22 mouse cellular contexts compared by ENCODE assay signal in genomic region chr13:91794926-91795436, GRCm38 (mm10). TPM values are rescaled to one million over a fixed set of nuclear protein-coding genes. Genes with fewer than 3 reads are reported as not detected.
A peak's percentile ranks its signal among the peaks of the same experiment; 100 is the strongest.
DNase-seq lines count a peak whose midpoint lies in the region; ATAC-seq and TF ChIP-seq lines count a peak whose summit lies in the region.
"Had no signal": no experiment of that assay in that cellular context is flagged by ENCODE, and none has a peak within 500 bp of the region (broad histone marks: within the 10 kb centered on the region; RNA-seq: fewer than 3 reads in every experiment).

No protein-coding gene starts in this region.

- no peak overlapping the region for H3K9ac ChIP-seq in hindbrain, embryonic 16.5 days (ENCODE audit: low read depth, low read length)
- H3K9ac ChIP-seq in kidney, embryonic 14.5 days (ENCODE audit: low read depth, low read length) = no peak overlapping the region
- no peak overlapping the region for H3K9ac ChIP-seq in ES-E14 (ENCODE audit: insufficient read depth, low read depth, low read length, poor library complexity, severe bottlenecking)
- H3K9ac ChIP-seq: embryonic facial prominence, embryonic 12.5 days; forebrain, embryonic 13.5 days; forebrain, embryonic 15.5 days; forebrain, postnatal 0 days had no signal

- no peak overlapping the region for H3K4me3 ChIP-seq in hindbrain, embryonic 16.5 days (ENCODE audit: low read length)
- no peak overlapping the region for H3K4me3 ChIP-seq in hindbrain, embryonic 10.5 days
- H3K4me3 ChIP-seq in kidney, embryonic 14.5 days (ENCODE audit: low read length) = no peak overlapping the region
- no peak overlapping the region for H3K4me3 ChIP-seq in ES-E14 (ENCODE audit: insufficient read depth in 1 of 2, low read depth in 1 of 2, low read length in 2 of 2, poor library complexity in 1 of 2, severe bottlenecking in 1 of 2)
- H3K4me3 ChIP-seq: embryonic facial prominence, embryonic 10.5 days; embryonic facial prominence, embryonic 12.5 days; forebrain, embryonic 13.5 days; forebrain, embryonic 15.5 days had no signal

- no peaks in the 10 kb centered on the region for H3K4me1 ChIP-seq in hindbrain, embryonic 16.5 days (ENCODE audit: control insufficient read depth, insufficient read depth, low read depth, low read length)
- H3K4me1 ChIP-seq in hindbrain, embryonic 10.5 days (replicated peaks) = no peaks in the 10 kb centered on the region
- no peaks in the 10 kb centered on the region for H3K4me1 ChIP-seq in kidney, embryonic 14.5 days (ENCODE audit: control insufficient read depth, insufficient read depth, low read length)
- 0 out of 4 replicates have a peak, but pooled peaks cover 0 to 2% of the 10 kb centered on the region in 2 experiments for H3K4me1 ChIP-seq in ES-E14 (ENCODE audit: control insufficient read depth in 2 of 2, insufficient read depth in 2 of 2, low read length in 2 of 2, poor library complexity in 1 of 2)
- H3K4me1 ChIP-seq: embryonic facial prominence, embryonic 10.5 days; embryonic facial prominence, embryonic 12.5 days; forebrain, embryonic 13.5 days; forebrain, embryonic 15.5 days had no signal

- H3K36me3 ChIP-seq in hindbrain, embryonic 16.5 days (ENCODE audit: control insufficient read depth, insufficient read depth, low read length) = peaks cover 18% of the 10 kb centered on the region
- H3K36me3 ChIP-seq in hindbrain, embryonic 10.5 days = peaks cover 68% of the 10 kb centered on the region
- peaks cover 42% of the 10 kb centered on the region for H3K36me3 ChIP-seq in kidney, embryonic 14.5 days (ENCODE audit: control insufficient read depth, insufficient read depth, low read length)
- peaks cover 18% of the 10 kb centered on the region for H3K36me3 ChIP-seq in ES-E14 (ENCODE audit: control insufficient read depth, insufficient read depth, low read length, poor library complexity, severe bottlenecking)

- in situ Hi-C loops in ES-E14 (cut with MboI; ENCODE audit: low sequenced_read_pairs in 2 of 2, unreplicated experiment in 2 of 2) = no loop called here

- H3K27me3 ChIP-seq in hindbrain, embryonic 16.5 days (replicated peaks; ENCODE audit: control insufficient read depth, insufficient read depth, low read length) = no peaks in the 10 kb centered on the region
- no peaks in the 10 kb centered on the region for H3K27me3 ChIP-seq in hindbrain, embryonic 10.5 days (ENCODE audit: insufficient read depth, poor library complexity, severe bottlenecking)
- H3K27me3 ChIP-seq in kidney, embryonic 14.5 days (ENCODE audit: control insufficient read depth, insufficient read depth, low read length) = no peaks in the 10 kb centered on the region
- H3K27me3 ChIP-seq: embryonic facial prominence, embryonic 12.5 days; forebrain, embryonic 13.5 days; forebrain, embryonic 15.5 days; Patski had no signal

- no peak overlapping the region for H3K27ac ChIP-seq in hindbrain, embryonic 16.5 days (ENCODE audit: low read depth, low read length)
- H3K27ac ChIP-seq in hindbrain, embryonic 10.5 days = no peak overlapping the region
- H3K27ac ChIP-seq in kidney, embryonic 14.5 days (ENCODE audit: low read depth, low read length) = no peak overlapping the region
- no peak overlapping the region for H3K27ac ChIP-seq in ES-E14 (ENCODE audit: insufficient read depth, low read depth, low read length, poor library complexity, severe bottlenecking)
- H3K27ac ChIP-seq: embryonic facial prominence, embryonic 10.5 days; embryonic facial prominence, embryonic 12.5 days had no signal

- WGBS in hindbrain, embryonic 16.5 days = 99% methylated on average over 13 of the region's 13 CpGs
- WGBS in hindbrain, embryonic 10.5 days = 96% methylated on average over 13 of the region's 13 CpGs
- 95% methylated on average over 13 of the region's 13 CpGs for WGBS in kidney, embryonic 14.5 days

- H3K9me3 ChIP-seq in hindbrain, embryonic 16.5 days (ENCODE audit: control insufficient read depth, low read length) = no peaks in the 10 kb centered on the region
- H3K9me3 ChIP-seq in hindbrain, embryonic 10.5 days = no peaks in the 10 kb centered on the region
- no peaks in the 10 kb centered on the region for H3K9me3 ChIP-seq in kidney, embryonic 14.5 days (ENCODE audit: control insufficient read depth, low read length)
- no peaks in the 10 kb centered on the region for H3K9me3 ChIP-seq in ES-E14 (ENCODE audit: control insufficient read depth, insufficient read depth, low read depth, low read length)
- H3K9me3 ChIP-seq: embryonic facial prominence, embryonic 10.5 days; embryonic facial prominence, embryonic 12.5 days; forebrain, embryonic 13.5 days; forebrain, embryonic 15.5 days had no signal

- no peak overlapping the region for H3K4me2 ChIP-seq in hindbrain, embryonic 16.5 days (ENCODE audit: low read length)
- H3K4me2 ChIP-seq in kidney, embryonic 14.5 days (replicated peaks; ENCODE audit: low read depth, low read length) = no peak overlapping the region
- H3K4me2 ChIP-seq: embryonic facial prominence, embryonic 12.5 days; forebrain, embryonic 13.5 days; forebrain, embryonic 15.5 days had no signal

- ATAC-seq in hindbrain, embryonic 16.5 days = 0 out of 2 replicates have a peak, but pooled peaks have one; percentile 30
- no peak for ATAC-seq in kidney, embryonic 14.5 days (ENCODE audit: low FRiP score, low TSS enrichment)
- ATAC-seq: forebrain, embryonic 15.5 days; Patski had no signal

- DNase-seq in hindbrain, embryonic 10.5 days (ENCODE audit: low spot score) = no peak
- DNase-seq in kidney, adult 9 months = peak; percentile 83
- no peak for DNase-seq in ES-E14 (ENCODE audit: low read depth, low spot score)
- DNase-seq in adrenal gland, postnatal 25 days = no peak
- DNase-seq in left cerebral cortex, postnatal 25 days (ENCODE audit: low spot score in 2 of 2) = no peak
- DNase-seq: adrenal gland, adult 2 months; adrenal gland, postnatal 10 days; adrenal gland, postnatal 36 days; cerebellum, adult 11-12 months; cerebellum, adult 2 months; cerebellum, adult 9-10 months; cerebellum, postnatal 10 days; cerebellum, postnatal 25 days; forebrain, postnatal 0 days had no signal

- intact Hi-C loops in left cerebral cortex, postnatal 25 days (cut with DNase I) = loop anchor here (10.0 kb wide), 1 partner anchor 860 kb away; no protein-coding TSS in a partner anchor

TF ChIP-seq in ES-E14, 5 proteins besides CTCF, POLR2A, EP300 and RAD21:
- no peak for TF ChIP-seq MAFK (IDR thresholded peaks at IDR 0.05; ENCODE audit: insufficient read depth, low read depth, low read length)
- no peak for TF ChIP-seq ZC3H11A (IDR thresholded peaks at IDR 0.05; ENCODE audit: borderline replicate concordance, low read depth, low read length)
- TF ChIP-seq HCFC1 (IDR thresholded peaks at IDR 0.05; ENCODE audit: borderline replicate concordance, insufficient read depth, low read length) = no peak
- peak; percentile 50 for TF ChIP-seq ZNF384 (IDR thresholded peaks at IDR 0.05; ENCODE audit: low read depth, low read length)

RNA-seq across cellular contexts. Expression of gene Zcchc9, which starts 12.5 kb away (rescaled TPM):
- polyA plus RNA-seq in hindbrain, embryonic 16.5 days (2015; fragmentation: Nextera tagmentation; extraction: Ambion mirVana) = 15.8 and 18.1 TPM in 2 replicates
- 25.5 and 28.9 TPM in 2 replicates for polyA plus RNA-seq in hindbrain, embryonic 10.5 days (2016; fragmentation: Nextera tagmentation; extraction: Ambion mirVana)
- 31.5 and 34.0 TPM in 2 replicates for polyA plus RNA-seq in kidney, embryonic 14.5 days (2014; fragmentation: Nextera tagmentation; extraction: Ambion mirVana)
- 13.0 and 20.0 TPM in 2 replicates for total RNA-seq in ES-E14 (2012; rRNA removed)
- total RNA-seq in adrenal gland, postnatal 25 days (2021) = 38.9 and 55.3 TPM in 2 replicates
- 10 to 100 TPM; 17.1 to 19.0 TPM for total RNA-seq in left cerebral cortex, postnatal 25 days (2021)

RNA-seq across cellular contexts. Expression of gene Acot12, which starts 53.7 kb away (rescaled TPM):
- 0.06 and 0.24 TPM in 2 replicates for polyA plus RNA-seq in hindbrain, embryonic 16.5 days (2015; fragmentation: Nextera tagmentation; extraction: Ambion mirVana)
- polyA plus RNA-seq in hindbrain, embryonic 10.5 days (2016; fragmentation: Nextera tagmentation; extraction: Ambion mirVana) = not detected in 2 replicates
- polyA plus RNA-seq in kidney, embryonic 14.5 days (2014; fragmentation: Nextera tagmentation; extraction: Ambion mirVana) = 0.18 TPM in 1 of 2 replicates, not detected in the other
- total RNA-seq in ES-E14 (2012; rRNA removed) = not detected in 2 replicates
- 0.64 and 1.4 TPM in 2 replicates for total RNA-seq in adrenal gland, postnatal 25 days (2021)
- total RNA-seq in left cerebral cortex, postnatal 25 days (2021) = under 1 TPM; 0.11 to 0.14 TPM
- polyA plus RNA-seq: adrenal gland, adult 2 months; embryonic facial prominence, embryonic 10.5 days; forebrain, embryonic 11.5 days; forebrain, embryonic 13.5 days; forebrain, embryonic 15.5 days; Patski had no signal
